Mouse (Mus musculus) thymus, adult 2 months (tissue): ENCODE results near the gene AU022252.

Experiments used
- CTCF ChIP-seq: fragments of 200-500 bp; IDR thresholded peaks from 2 replicates; pipeline ENCODE4 v1.5.1; 2012; ENCODE audit warnings: mild to moderate bottlenecking, control low read depth, low read length, moderate library complexity, borderline replicate concordance; ENCODE audit not compliant: control insufficient read depth, poor library complexity, insufficient read depth; ENCODE audit errors: extremely low read depth
- POLR2A ChIP-seq: fragments of 200-500 bp; IDR thresholded peaks from 2 replicates; pipeline ENCODE4 v1.6.1; 2012; ENCODE audit warnings: mild to moderate bottlenecking, low read length, control low read depth, moderate library complexity; ENCODE audit not compliant: control insufficient read depth, poor library complexity, insufficient read depth; ENCODE audit errors: extremely low read depth

GRCm38 (mm10) chr4:119263459-119263858, 30.9 kb upstream of the AU022252 start:
- no peak for TF ChIP-seq CTCF
- TF ChIP-seq POLR2A: no peak
